Mouse (Mus musculus) heart, embryonic 12.5 days (tissue): Measurements from ENCODE around the gene Pla2g4a. TPM values are rescaled to one million over a fixed set of nuclear protein-coding genes. Genes with fewer than 3 reads are reported as not detected.
"Not testable (repeated sequence)": the region's sequence is repeated elsewhere in the genome, so short reads cannot be mapped to it uniquely, and the experiment has no call there.

Experiments used
- ATAC-seq: fragments of 200-750 bp; cut with Nextera tagmentation; 2 replicates; pipeline ENCODE4 v1.8.0; 2017; ENCODE audit warnings: moderate TSS enrichment, moderate library complexity; ENCODE audit not compliant: insufficient number of reproducible peaks, low FRiP score
- H3K27ac ChIP-seq: fragments of 300-500 bp; sonication (generic); 2 replicates; pipeline ENCODE4 v1.5.1; 2016; ENCODE audit warnings: mild to moderate bottlenecking, moderate library complexity; ENCODE audit not compliant: poor library complexity, severe bottlenecking
- H3K27me3 ChIP-seq: fragments of 300-500 bp; sonication (generic); replicated peaks from 2 replicates; pipeline ENCODE4 v1.6.1; 2016; ENCODE audit warnings: mild to moderate bottlenecking, moderate library complexity
- H3K36me3 ChIP-seq: fragments of 300-500 bp; sonication (generic); 2 replicates; pipeline ENCODE4 v1.6.1; 2016; ENCODE audit warnings: mild to moderate bottlenecking, moderate library complexity
- H3K4me1 ChIP-seq: fragments of 300-500 bp; sonication (generic); replicated peaks from 2 replicates; pipeline ENCODE4 v1.6.1; 2016; ENCODE audit warnings: mild to moderate bottlenecking
- H3K4me2 ChIP-seq: fragments of 300-500 bp; sonication (generic); 2 replicates; pipeline ENCODE4 v1.6.1; 2016; ENCODE audit warnings: mild to moderate bottlenecking, moderate library complexity
- H3K4me3 ChIP-seq: fragments of 300-500 bp; sonication (generic); 2 replicates; pipeline ENCODE4 v1.5.1; 2016; ENCODE audit warnings: mild to moderate bottlenecking
- H3K9ac ChIP-seq: fragments of 300-500 bp; sonication (generic); 2 replicates; pipeline ENCODE4 v1.6.1; 2016; ENCODE audit warnings: mild to moderate bottlenecking, moderate library complexity
- H3K9me3 ChIP-seq: fragments of 300-500 bp; sonication (generic); replicated peaks from 2 replicates; pipeline ENCODE4 v1.6.1; 2016; ENCODE audit warnings: mild to moderate bottlenecking, moderate library complexity
- WGBS: fragments of 180-500 bp; shearing (Covaris S2); methylation state at CpG from one replicate; pipeline ENCODE4 v1.1.7; 2016; 5-methylcytosine and 5-hydroxymethylcytosine counted together
- polyA plus RNA-seq: library from polyadenylated mRNA; unstranded; fragments of >200 nt; fragmentation: Nextera tagmentation; extraction: Ambion mirVana; gene quantifications from 2 replicates; pipeline ENCODE4 v1.2.1, GENCODE M21; 2016

Gene Pla2g4a
- polyA plus RNA-seq, 1 experiment from 2014 or later = 7.2 TPM

DNA sequence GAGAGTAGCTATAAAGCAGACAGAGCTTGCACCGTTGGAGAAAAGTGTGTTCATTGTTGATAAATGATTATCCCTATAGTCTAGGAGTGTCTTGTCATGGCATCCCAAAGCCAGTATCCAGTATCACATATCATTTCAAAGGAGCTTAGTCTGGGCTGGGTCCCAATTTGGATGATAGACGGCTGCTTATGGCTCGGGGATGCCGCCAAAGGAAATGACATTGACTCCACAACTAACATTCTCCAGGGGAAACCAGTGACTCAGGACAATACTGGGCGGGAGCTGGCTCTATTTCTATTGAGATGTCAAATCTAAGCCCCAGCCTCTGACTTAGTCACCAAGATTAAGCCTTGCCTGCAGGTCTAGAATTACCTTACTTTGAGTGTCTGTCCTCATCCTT lies 31.9 kb downstream of the Pla2g4a start:
- Histone ChIP-seq H3K9me3 (no peaks in the 10 kb centered on the region), H3K4me2 (no peak overlapping the region)

DNA sequence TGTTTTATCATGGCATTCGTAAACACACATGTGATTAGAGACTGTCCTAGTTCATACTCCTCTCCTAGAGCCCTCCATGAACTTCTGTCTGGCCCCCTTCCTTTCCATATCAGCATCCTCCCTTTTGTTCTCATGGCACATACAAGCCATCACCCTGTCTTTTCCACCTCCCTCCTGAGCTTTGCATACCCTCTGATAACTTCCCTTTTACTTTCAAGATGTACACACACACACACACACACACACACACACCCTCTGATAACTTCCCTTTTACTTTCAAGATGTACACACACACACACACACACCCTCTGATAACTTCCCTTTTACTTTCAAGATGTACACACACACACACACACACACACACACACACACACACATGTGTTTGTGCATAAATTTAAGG lies 37.4 kb downstream of the Pla2g4a start:
- H3K9me3 ChIP-seq, H3K9ac ChIP-seq, H3K27me3 ChIP-seq, H3K4me2 ChIP-seq, H3K36me3 ChIP-seq, H3K4me3 ChIP-seq, H3K4me1 ChIP-seq, H3K27ac ChIP-seq, ATAC-seq: not testable (repeated sequence)
- 73% methylated on average over 1 of the region's 1 CpGs for WGBS

More for the DNA sequence above, 31.9 kb downstream of the Pla2g4a start:
- WGBS = 73% methylated on average over 5 of the region's 5 CpGs
- Histone ChIP-seq H3K9ac (no peak overlapping the region), H3K4me1 (no peaks in the 10 kb centered on the region), H3K27me3 (no peaks in the 10 kb centered on the region), H3K27ac (no peak overlapping the region), H3K36me3 (no peaks in the 10 kb centered on the region), H3K4me3 (no peak overlapping the region)
- ATAC-seq = no peak

DNA sequence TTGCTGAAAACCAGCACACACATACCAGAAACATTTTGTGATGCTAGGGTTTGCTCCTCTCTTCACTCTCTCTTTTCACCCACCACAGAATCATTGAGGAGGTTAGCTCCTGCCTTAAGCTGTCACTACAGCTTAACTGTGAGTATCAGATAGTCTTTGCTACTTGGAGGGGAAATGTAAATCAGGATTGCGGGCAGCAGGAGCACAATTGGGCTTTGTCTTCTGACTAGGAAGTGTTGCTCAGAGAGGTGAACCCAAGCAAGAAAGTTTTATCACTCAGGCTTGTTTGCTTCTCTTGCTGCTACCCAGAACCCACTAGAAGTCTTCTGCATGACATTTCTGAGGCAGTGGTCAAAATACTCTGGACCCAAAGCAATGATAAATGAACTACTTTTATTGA lies 38.9 kb downstream of the Pla2g4a start:
- no peaks in the 10 kb centered on the region for H3K27me3 ChIP-seq
- H3K9ac ChIP-seq = no peak overlapping the region
- no peak overlapping the region for H3K4me2 ChIP-seq
- no peaks in the 10 kb centered on the region for H3K9me3 ChIP-seq
- H3K4me3 ChIP-seq = no peak overlapping the region
- no peak for ATAC-seq
- WGBS = 53% methylated on average over 1 of the region's 1 CpGs
- H3K36me3 ChIP-seq = no peaks in the 10 kb centered on the region
- no peaks in the 10 kb centered on the region for H3K4me1 ChIP-seq
- H3K27ac ChIP-seq = no peak overlapping the region

DNA sequence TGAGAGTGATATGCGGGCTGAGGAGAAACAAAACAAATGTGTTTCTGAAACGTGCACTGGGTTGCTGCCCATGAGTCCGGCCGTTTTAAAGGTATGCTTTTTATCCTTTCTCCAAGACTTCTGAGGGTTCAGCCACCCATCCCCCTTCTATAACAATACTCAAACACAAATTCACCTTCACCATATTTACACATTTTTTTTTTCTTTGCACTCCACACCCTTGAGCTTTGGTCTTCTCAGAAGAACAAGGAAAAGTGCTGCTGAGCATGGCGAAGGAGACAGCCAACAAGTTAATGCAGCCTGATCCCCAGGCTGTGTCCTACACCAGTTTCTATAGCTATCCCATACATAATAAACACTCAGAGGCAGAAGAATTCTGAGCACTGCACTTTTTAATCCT lies 39.8 kb downstream of the Pla2g4a start:
- H3K36me3 ChIP-seq = no peaks in the 10 kb centered on the region
- H3K9ac ChIP-seq = no peak overlapping the region
- H3K27me3 ChIP-seq = no peaks in the 10 kb centered on the region
- H3K4me2 ChIP-seq = no peak overlapping the region
- H3K27ac ChIP-seq = no peak overlapping the region
- 84% methylated on average over 5 of the region's 5 CpGs for WGBS
- ATAC-seq = no peak
- no peak overlapping the region for H3K4me3 ChIP-seq
- no peaks in the 10 kb centered on the region for H3K9me3 ChIP-seq
- no peaks in the 10 kb centered on the region for H3K4me1 ChIP-seq

DNA sequence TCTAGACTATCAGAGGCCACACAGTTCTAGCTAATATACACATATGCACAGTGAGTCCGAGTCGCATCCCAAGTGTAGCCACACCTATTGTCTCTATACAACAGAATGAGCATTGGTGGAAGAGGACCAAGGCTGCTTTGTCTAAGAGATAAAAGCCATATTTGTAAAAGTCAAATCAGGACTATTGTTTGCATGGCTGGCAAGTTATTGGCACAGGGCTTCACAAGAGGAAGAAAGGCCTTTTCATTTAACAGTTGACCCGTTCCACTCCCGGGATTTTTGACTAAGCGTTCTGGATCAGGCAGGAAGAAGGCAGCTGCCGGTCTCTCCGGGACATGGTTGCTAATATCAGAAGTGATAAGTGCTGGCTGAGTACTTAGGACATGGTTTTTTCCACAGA lies 41.8 kb downstream of the Pla2g4a start:
- no peaks in the 10 kb centered on the region for H3K27me3 ChIP-seq
- 62% methylated on average over 7 of the region's 7 CpGs for WGBS
- ATAC-seq = no peak

DNA sequence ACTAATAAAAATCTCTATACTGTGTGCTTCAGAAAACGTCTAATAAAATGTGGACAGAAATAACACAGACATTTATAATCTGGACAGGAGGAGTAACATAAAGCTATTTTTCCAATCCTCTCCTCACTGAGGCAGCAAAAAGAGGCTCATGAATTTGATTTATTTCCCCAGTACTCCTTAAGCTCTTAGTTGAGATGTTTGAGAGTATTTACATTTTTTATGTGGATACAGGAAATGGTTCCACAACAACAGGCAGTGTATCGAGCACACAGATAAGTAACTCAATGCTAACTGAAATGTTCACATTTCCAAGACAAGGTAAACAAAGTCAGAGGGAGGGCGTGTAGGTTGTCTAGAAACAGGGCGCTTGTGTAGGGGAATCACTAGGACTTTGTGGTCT lies 48.1 kb downstream of the Pla2g4a start:
- Histone ChIP-seq H3K4me2 (no peak overlapping the region), H3K36me3 (no peaks in the 10 kb centered on the region), H3K4me1 (no peaks in the 10 kb centered on the region), H3K27ac (no peak overlapping the region), H3K4me3 (no peak overlapping the region), H3K9me3 (no peaks in the 10 kb centered on the region), H3K27me3 (no peaks in the 10 kb centered on the region), H3K9ac (no peak overlapping the region)
- ATAC-seq = no peak
- WGBS = 59% methylated on average over 4 of the region's 4 CpGs

More for the DNA sequence above, 41.8 kb downstream of the Pla2g4a start:
- no peak overlapping the region for H3K4me3 ChIP-seq
- no peaks in the 10 kb centered on the region for H3K36me3 ChIP-seq
- H3K9ac ChIP-seq = no peak overlapping the region
- no peak overlapping the region for H3K4me2 ChIP-seq
- H3K4me1 ChIP-seq = no peaks in the 10 kb centered on the region
- no peak overlapping the region for H3K27ac ChIP-seq
- no peaks in the 10 kb centered on the region for H3K9me3 ChIP-seq

DNA sequence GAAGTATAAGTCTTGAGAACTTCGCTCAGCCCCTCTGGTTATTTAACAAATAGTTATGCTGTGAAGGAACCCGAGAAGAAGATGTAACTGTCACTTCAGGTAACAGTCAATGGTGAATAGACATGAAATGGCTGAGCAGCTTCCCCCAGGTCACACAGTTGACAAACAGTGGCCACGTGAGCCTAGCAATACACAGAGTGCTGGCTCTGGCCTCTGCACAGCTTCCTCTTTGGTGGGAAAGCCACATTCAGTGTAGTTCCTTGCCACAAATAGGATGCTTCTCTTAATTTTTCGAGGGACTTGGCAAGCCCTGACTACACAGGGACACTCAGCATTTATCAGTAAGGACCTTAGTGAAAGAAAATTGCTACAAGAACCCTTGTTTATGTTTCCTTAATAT lies 50.0 kb downstream of the Pla2g4a start:
- no peak overlapping the region for H3K9ac ChIP-seq
- no peaks in the 10 kb centered on the region for H3K4me1 ChIP-seq
- no peak overlapping the region for H3K4me2 ChIP-seq
- H3K27me3 ChIP-seq = no peaks in the 10 kb centered on the region
- H3K4me3 ChIP-seq = no peak overlapping the region
- H3K27ac ChIP-seq = no peak overlapping the region
- 64% methylated on average over 4 of the region's 4 CpGs for WGBS
- no peaks in the 10 kb centered on the region for H3K9me3 ChIP-seq
- ATAC-seq = no peak
- H3K36me3 ChIP-seq = no peaks in the 10 kb centered on the region

DNA sequence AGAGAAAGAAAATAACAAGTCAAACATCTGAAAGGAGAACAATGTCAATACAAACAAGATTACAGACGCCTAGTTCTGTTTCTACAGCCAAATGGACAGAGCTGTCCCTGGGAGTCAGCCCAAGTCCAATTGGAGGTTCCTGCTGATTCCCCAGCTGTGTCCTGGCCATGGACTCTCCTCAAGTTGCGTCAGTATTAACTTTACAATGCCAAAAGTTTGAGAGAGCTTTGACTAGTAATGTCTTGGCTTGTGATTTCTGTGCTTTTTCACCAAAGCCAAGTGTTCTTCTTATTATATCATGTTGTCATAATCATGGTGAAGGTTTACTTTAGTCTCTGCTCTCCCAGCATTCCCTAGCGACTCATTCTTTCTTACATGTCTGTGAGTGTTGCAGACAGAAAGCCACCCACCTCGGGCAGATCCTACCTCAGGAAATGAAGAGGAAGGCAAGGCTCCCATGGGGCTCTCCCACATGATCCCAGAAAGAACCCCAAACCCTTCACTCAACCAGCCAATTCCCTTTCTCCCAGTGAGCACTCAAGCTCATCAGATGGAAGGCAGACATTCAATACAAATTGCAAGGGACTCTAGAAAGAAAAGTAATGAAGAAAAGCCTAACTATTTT lies 63.0 kb downstream of the Pla2g4a start:
- H3K36me3 ChIP-seq = no peaks in the 10 kb centered on the region
- no peaks in the 10 kb centered on the region for H3K9me3 ChIP-seq
- H3K4me2 ChIP-seq = no peak overlapping the region
- no peak overlapping the region for H3K27ac ChIP-seq
- WGBS = 70% methylated on average over 4 of the region's 4 CpGs
- no peak overlapping the region for H3K9ac ChIP-seq
- no peak for ATAC-seq
- no peak overlapping the region for H3K4me3 ChIP-seq
- no peaks in the 10 kb centered on the region for H3K4me1 ChIP-seq
- no peaks in the 10 kb centered on the region for H3K27me3 ChIP-seq

DNA sequence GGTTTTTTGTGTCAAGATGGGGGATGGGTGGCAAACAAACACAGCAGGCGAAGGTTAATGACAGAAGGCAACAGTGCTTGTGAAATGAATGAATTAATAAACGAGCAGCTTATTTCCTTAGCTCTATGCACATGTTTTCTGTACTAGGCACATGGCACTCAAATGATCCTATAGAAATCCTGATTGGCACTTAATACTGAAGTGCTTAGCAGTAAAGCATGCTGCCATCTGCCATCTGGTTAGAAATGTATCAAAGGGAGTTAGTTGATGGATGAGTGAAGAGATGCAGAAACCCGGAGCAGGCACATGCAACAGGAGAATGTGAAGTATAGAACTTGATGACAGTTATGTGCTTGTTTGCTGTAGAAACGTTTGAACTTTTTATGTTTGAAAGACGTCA lies 64.5 kb downstream of the Pla2g4a start:
- Histone ChIP-seq H3K4me2 (no peak overlapping the region), H3K4me3 (no peak overlapping the region), H3K27ac (no peak overlapping the region), H3K4me1 (no peaks in the 10 kb centered on the region), H3K27me3 (no peaks in the 10 kb centered on the region), H3K9me3 (no peaks in the 10 kb centered on the region), H3K9ac (no peak overlapping the region), H3K36me3 (no peaks in the 10 kb centered on the region)
- WGBS = 54% methylated on average over 5 of the region's 5 CpGs
- no peak for ATAC-seq

DNA sequence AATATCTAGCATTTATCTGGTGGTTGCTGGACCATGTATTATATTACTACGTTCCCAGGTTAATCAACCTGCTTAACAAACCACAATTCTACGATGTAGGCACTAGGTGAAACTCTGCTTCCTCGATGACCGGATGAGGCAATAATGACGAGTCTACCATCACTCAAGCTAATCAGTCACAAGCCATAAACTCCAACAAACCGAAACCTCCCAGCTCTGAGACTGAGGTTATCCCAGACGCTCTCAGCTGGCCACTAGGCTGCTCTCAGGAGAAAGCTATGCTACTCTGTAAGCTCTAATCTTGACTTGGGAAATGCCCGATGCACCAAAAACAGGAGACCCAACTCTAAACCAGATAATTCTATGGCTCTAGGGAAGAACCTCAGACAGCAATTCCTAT lies 66.2 kb downstream of the Pla2g4a start:
- Histone ChIP-seq H3K4me2 (no peak overlapping the region), H3K36me3 (no peaks in the 10 kb centered on the region), H3K4me1 (no peaks in the 10 kb centered on the region), H3K27me3 (no peaks in the 10 kb centered on the region), H3K9ac (no peak overlapping the region), H3K4me3 (no peak overlapping the region), H3K9me3 (no peaks in the 10 kb centered on the region), H3K27ac (no peak overlapping the region)
- no peak for ATAC-seq
- 85% methylated on average over 8 of the region's 8 CpGs for WGBS

DNA sequence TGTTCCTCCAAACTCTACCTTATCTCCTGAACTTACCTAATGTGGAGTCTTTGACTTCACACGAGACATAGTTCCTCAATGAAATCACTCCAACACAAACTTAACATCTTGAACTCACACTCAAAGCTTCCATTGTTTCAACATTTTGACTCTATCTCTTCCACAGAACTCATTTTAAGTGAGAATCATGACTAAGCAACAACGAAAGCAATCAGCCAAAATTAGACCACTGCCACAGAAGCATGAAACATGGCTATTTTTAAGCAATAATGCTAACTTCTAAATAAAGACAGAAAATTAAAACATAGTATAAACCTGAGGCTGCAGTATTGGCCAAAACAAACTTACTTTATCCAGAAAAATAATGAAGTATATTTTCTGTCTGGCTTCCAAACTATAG lies 67.2 kb downstream of the Pla2g4a start:
- no peak overlapping the region for H3K4me3 ChIP-seq
- H3K4me1 ChIP-seq = no peaks in the 10 kb centered on the region
- no peaks in the 10 kb centered on the region for H3K36me3 ChIP-seq
- no peak overlapping the region for H3K9ac ChIP-seq
- no peak overlapping the region for H3K27ac ChIP-seq
- H3K4me2 ChIP-seq = no peak overlapping the region
- H3K9me3 ChIP-seq = no peaks in the 10 kb centered on the region
- H3K27me3 ChIP-seq = no peaks in the 10 kb centered on the region
- no peak for ATAC-seq
- 49% methylated on average over 2 of the region's 2 CpGs for WGBS

DNA sequence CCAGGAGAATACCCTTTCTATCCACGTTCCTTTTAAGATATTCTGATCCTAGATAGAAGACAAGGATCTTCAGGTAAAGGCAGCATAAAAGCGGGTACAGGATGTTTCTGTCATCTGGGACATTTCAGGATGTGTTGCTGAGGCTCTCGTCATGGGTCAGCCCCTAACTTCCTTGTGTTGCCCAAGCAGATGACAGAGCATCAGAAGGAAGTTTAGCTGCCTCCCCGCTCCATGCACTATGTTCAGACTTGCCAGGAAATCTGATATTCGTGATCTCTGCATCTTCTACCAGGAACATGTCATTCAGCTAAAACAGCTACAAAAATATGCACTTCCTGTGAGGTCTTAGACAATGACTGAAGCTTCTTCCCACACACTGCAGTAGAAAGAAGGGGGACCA lies 70.0 kb downstream of the Pla2g4a start:
- no peak overlapping the region for H3K9ac ChIP-seq
- 53% methylated on average over 5 of the region's 5 CpGs for WGBS
- no peaks in the 10 kb centered on the region for H3K27me3 ChIP-seq

More for the DNA sequence above, 70.0 kb downstream of the Pla2g4a start:
- Histone ChIP-seq H3K4me2 (no peak overlapping the region), H3K36me3 (no peaks in the 10 kb centered on the region), H3K4me3 (no peak overlapping the region), H3K4me1 (no peaks in the 10 kb centered on the region), H3K9me3 (no peaks in the 10 kb centered on the region), H3K27ac (no peak overlapping the region)
- ATAC-seq = no peak
